Mouse (Mus musculus) Patski (cell line): ENCODE measurements around the gene Dlx2. TPM values are rescaled to one million over a fixed set of nuclear protein-coding genes. Genes with fewer than 3 reads are reported as not detected.

ENCODE experiments used
- ATAC-seq: fragments of 100-300 bp; one replicate; pipeline ENCODE4 v1.8.0; 2021
- CTCF ChIA-PET: fragments of 350-600 bp; sonication (Branson Sonifier 250); formaldehyde crosslinking; loops from one replicate; lab custom pipeline; 2022; ENCODE audit warnings: inconsistent platforms; lab: Charles Lee
- POLR2A ChIA-PET: fragments of 350-600 bp; sonication (Branson Sonifier 250); formaldehyde crosslinking; loops from one replicate; lab custom pipeline; 2022; ENCODE audit warnings: antibody characterized with exemption, inconsistent platforms; lab: Charles Lee
- DNase-seq: peaks from one replicate; pipeline ENCODE4 v3.0.0-alpha.2; 2011; ENCODE audit warnings: low read depth, low spot score
- H3K27me3 ChIP-seq: fragments of 371-371 bp; one replicate; pipeline ENCODE4 v1.5.1; 2021
- CTCF ChIP-seq: fragments of 100-300 bp; IDR thresholded peaks from one replicate; pipeline ENCODE4 v1.5.1; 2021
- in situ Hi-C: fragments of 300-500 bp; cut with MboI; formaldehyde crosslinking; loops from 3 replicates; pipeline ENCODE4 v1.11.1; 2018; ENCODE audit warnings: low pct_unique_long_range_greater_than_20kb, mixed read lengths
- polyA plus RNA-seq: library from polyadenylated mRNA; unstranded; gene quantifications from one replicate; pipeline ENCODE4 v1.2.3, GENCODE M21; 2021

Dlx2 gene
- polyA plus RNA-seq, 1 experiment from 2014 or later = 1.1 TPM

- ATAC-seq (no peak), DNase-seq (no peak)
- no peak for TF ChIP-seq CTCF
- in situ Hi-C loops = no loop called here
- POLR2A ChIA-PET = no interaction called here
- CTCF ChIA-PET = no interaction called here
- no peaks in the 10 kb centered on the region for H3K27me3 ChIP-seq
These were observed 3.8 kb upstream of the Dlx2 start for GRCm38 (mm10) chr2:71550330-71550729.

- no peaks in the 10 kb centered on the region for H3K27me3 ChIP-seq
- ChIA-PET POLR2A (no interaction called here), CTCF (interaction anchor here (1.1 to 1.6 kb wide), 2 partner anchors 44 to 99 kb away, joined by 3 read pairs; no protein-coding TSS in a partner anchor)
- in situ Hi-C loops = no loop called here
- TF ChIP-seq CTCF = no peak
- ATAC-seq (no peak), DNase-seq (no peak)
These were observed 1.3 kb upstream of the Dlx2 start for GRCm38 (mm10) chr2:71547829-71548228.

- H3K27me3 ChIP-seq = no peaks in the 10 kb centered on the region
- DNase-seq = no peak
- CTCF ChIA-PET = interaction anchor here (1.4 to 1.6 kb wide), 2 partner anchors 42 to 93 kb away, joined by 3 to 4 read pairs; partner anchors contain the start of gene Metap1d
- TF ChIP-seq CTCF = no peak
- ATAC-seq = no peak
- POLR2A ChIA-PET = interaction anchor here (0.5 kb wide), 1 partner anchor 25 kb away, joined by 3 read pairs; no protein-coding TSS in a partner anchor
- in situ Hi-C loops = no loop called here
These were observed 493 bp downstream of the Dlx2 start for GRCm38 (mm10) chr2:71545882-71546639.

DNA sequence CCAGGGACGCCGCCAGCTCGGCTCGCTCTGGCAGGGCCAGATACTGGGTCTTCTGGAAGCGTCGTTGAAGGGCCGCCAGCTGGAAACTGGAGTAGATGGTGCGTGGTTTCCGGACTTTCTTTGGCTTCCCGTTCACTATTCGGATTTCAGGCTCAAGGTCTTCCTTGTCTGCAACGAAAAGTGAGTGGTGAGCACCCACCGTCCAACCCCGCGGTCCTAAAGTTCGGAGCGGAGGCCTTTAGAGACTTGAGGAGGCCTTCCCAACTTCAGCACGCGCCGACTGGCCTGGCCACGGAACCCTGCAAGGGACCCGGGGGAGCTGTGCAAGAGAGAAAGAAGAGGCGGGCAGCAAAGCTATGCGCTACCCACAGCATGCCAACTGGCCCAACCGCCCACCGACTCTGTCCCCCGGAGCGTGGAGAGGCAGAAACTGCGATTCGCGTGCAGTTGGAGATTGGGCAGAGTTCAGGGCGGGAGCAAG lies 1.1 kb downstream of the Dlx2 start:
- no peak for ATAC-seq
- CTCF ChIA-PET = no interaction called here
- in situ Hi-C loops = no loop called here
- POLR2A ChIA-PET = interaction anchor here (0.5 kb wide), 1 partner anchor 25 kb away, joined by 3 read pairs; no protein-coding TSS in a partner anchor
- DNase-seq = no peak
- no peak for TF ChIP-seq CTCF
- H3K27me3 ChIP-seq = no peaks in the 10 kb centered on the region

- POLR2A ChIA-PET = no interaction called here
- in situ Hi-C loops = loop anchor here (5.0 kb wide), 1 partner anchor 92 kb away; the partner anchor contains the start of gene Metap1d
- H3K27me3 ChIP-seq = no peaks in the 10 kb centered on the region
- ATAC-seq (no peak), DNase-seq (no peak)
- no peak for TF ChIP-seq CTCF
- CTCF ChIA-PET = no interaction called here
These were observed 1.9 kb downstream of the Dlx2 start for GRCm38 (mm10) chr2:71544391-71545285.

DNA sequence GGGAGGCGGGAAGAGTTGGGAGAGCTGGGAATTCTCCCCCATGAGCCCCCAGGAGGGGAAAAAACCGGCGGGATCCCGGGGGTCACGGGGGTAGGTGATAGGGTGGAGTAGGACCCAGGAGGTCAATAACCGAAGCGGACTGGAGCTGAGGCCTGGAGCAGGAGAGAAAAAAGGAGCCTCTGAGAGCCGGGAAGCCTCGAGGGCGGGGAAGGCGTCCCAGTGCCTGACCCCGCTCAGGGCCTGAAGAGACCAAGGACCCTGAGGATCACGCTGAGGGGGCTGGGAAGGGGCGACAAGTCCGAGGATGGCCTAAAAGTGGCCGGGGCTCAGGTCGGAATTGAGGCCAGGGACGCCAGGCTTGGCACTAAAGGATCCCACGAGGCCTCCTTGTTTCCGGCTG lies 2.6 kb downstream of the Dlx2 start:
- TF ChIP-seq CTCF = no peak
- in situ Hi-C loops = loop anchor here (5.0 kb wide), 1 partner anchor 92 kb away; the partner anchor contains the start of gene Metap1d
- H3K27me3 ChIP-seq = no peaks in the 10 kb centered on the region
- POLR2A ChIA-PET = interaction anchor here (1.5 kb wide), 1 partner anchor 8 kb away, joined by 4 read pairs; no protein-coding TSS in a partner anchor
- DNase-seq = no peak
- no peak for ATAC-seq
- CTCF ChIA-PET = interaction anchor here (0.9 to 1.3 kb wide), 2 partner anchors 82 to 150 kb away, joined by 3 read pairs; no protein-coding TSS in a partner anchor

DNA sequence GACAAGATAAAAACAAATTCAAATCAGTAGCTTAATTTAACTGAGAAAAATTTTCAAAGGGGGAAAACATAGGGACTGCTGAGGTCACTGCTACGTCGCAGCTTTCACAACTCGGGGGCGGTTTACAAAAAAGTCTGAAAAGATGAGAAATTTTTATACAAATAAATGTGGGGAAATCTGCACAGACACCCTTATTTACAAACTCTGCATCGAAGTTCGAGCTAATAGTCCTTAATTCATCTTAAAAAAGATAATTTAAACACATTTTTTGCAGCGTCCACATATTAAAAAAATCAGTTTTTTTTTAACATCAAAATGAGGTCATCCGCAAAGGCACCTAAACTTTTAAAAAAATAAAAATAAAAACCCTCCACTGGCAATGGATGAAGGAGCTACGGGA lies 3.0 kb downstream of the Dlx2 start:
- no peaks in the 10 kb centered on the region for H3K27me3 ChIP-seq
- no peak for ATAC-seq
- ChIA-PET POLR2A (interaction anchor here (1.2 to 1.5 kb wide), 2 partner anchors 8 to 91 kb away, joined by 3 to 4 read pairs; partner anchors contain the start of gene Metap1d), CTCF (interaction anchor here (0.9 to 1.3 kb wide), 2 partner anchors 81 to 150 kb away, joined by 3 read pairs; no protein-coding TSS in a partner anchor)
- in situ Hi-C loops = loop anchor here (5.0 kb wide), 1 partner anchor 91 kb away; the partner anchor contains the start of gene Metap1d
- no peak for TF ChIP-seq CTCF
- no peak for DNase-seq

- POLR2A ChIA-PET = interaction anchor here (0.7 to 1.5 kb wide), 3 partner anchors 9 to 90 kb away, joined by 3 to 4 read pairs (median 4); partner anchors contain the start of gene Metap1d
- ATAC-seq = peak; percentile 83
- DNase-seq = peak; percentile 76
- H3K27me3 ChIP-seq = no peaks in the 10 kb centered on the region
- CTCF ChIA-PET = interaction anchor here (1.3 kb wide), 1 partner anchor 80 kb away, joined by 3 read pairs; no protein-coding TSS in a partner anchor
- in situ Hi-C loops = loop anchor here (5.0 kb wide), 1 partner anchor 91 kb away; the partner anchor contains the start of gene Metap1d
- no peak for TF ChIP-seq CTCF
These were observed 3.7 kb downstream of the Dlx2 start for GRCm38 (mm10) chr2:71542816-71543301.

DNA sequence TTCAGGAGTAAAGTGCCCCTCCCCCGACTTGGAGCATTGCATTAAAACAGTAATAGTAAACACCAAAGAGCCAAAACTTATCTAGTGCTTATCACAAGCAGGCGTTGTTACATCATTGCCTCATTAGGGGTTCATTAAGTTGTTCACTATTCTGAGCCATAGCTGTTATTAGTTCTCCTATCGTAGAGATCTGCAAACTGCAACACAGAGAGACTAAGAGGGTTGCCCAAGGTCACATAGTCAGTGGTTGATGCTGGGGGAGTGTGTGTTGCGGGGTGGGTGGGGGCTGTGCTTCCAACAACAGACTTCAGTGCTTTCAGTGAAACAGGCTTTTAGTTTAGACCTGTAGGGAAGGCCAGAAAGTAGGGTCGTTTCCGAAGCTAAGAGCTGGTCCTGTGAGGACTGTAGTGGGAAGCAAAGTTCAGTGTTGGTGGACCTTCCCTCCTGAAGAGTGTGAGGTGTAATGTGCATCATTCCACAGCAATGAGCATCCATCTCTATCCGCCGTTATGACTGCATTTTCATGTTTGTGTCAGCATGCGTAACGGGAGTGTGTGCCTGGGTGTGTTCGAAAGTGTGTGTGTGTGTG lies 4.2 kb downstream of the Dlx2 start:
- ATAC-seq (no peak), DNase-seq (no peak)
- in situ Hi-C loops = loop anchor here (5.0 kb wide), 1 partner anchor 90 kb away; the partner anchor contains the start of gene Metap1d
- TF ChIP-seq CTCF = no peak
- POLR2A ChIA-PET = interaction anchor here (0.7 to 1.5 kb wide), 3 partner anchors 8 to 90 kb away, joined by 3 to 4 read pairs (median 4); partner anchors contain the start of gene Metap1d
- CTCF ChIA-PET = interaction anchor here (0.6 to 1.3 kb wide), 2 partner anchors 80 to 148 kb away, joined by 3 read pairs; no protein-coding TSS in a partner anchor
- H3K27me3 ChIP-seq = no peaks in the 10 kb centered on the region
